Mouse (Mus musculus): Measurements from ENCODE around the gene Nek8. TPM values are rescaled to one million over a fixed set of nuclear protein-coding genes. Genes with fewer than 3 reads are reported as not detected.

Gene Nek8
- total and polyA plus RNA-seq, 3 experiments, result 7.1 to 8.3 (median 7.4) TPM

DNA sequence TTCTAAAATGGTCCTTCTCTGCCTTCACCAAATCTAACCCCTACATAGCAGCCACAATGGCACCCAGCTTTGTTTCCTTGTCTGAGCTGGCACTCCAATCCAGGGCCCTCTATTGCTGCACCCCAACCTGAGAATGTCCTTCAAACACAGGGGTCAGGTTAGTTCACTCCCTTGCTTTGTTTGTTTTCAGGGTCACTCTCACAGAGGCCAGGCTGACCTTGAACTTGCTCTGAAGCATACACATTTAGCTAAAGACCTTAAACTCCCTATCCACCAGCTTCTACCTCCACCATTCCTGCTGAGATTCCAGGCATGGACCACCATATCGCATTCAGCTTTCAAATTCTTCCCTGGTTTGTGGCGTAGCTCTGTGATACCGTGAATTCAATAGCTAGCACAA lies 2.0 kb downstream of the Nek8 start:
- Histone ChIP-seq H3K4me2 (ENCODE audit: insufficient read depth, low read depth, poor library complexity, severe bottlenecking) (no peak overlapping the region), H3K4me1 (ENCODE audit: control insufficient read depth in 1 of 2, insufficient read depth in 2 of 2) (peaks cover under 1 to 60% of the 10 kb centered on the region in 2 experiments), H3K36me3 (replicated peaks in 1 of 2; ENCODE audit: control insufficient read depth in 1 of 2, insufficient read depth in 1 of 2, low read length in 1 of 2) (peaks cover 3 to 32% of the 10 kb centered on the region in 2 experiments), H3K9me3 (replicated peaks; ENCODE audit: low read length) (peaks cover 2% of the 10 kb centered on the region), H3K27ac (ENCODE audit: insufficient read depth, low read depth) (no peak overlapping the region), H3K4me3 (replicated peaks in 1 of 3; ENCODE audit: low read depth in 2 of 3, low read length in 2 of 3, poor library complexity in 1 of 3) (no peak overlapping the region), H3K79me2 (replicated peaks; ENCODE audit: control insufficient read depth, extremely low read depth, insufficient read depth, poor library complexity, severe bottlenecking) (peaks cover 2% of the 10 kb centered on the region; the same call in 1 of the 2 replicates), H3K27me3 (replicated peaks) (no peaks in the 10 kb centered on the region), H3K9ac (ENCODE audit: insufficient read depth, low read depth) (no peak overlapping the region)
- no peak for DNase-seq (ENCODE audit: extremely low read depth)
- dilution Hi-C loops (cut with MboI; ENCODE audit: extremely low pct_ligation_motif_present, extremely low pct_unique_long_range_greater_than_20kb, low sequenced_read_pairs), result no loop called here
- in situ Hi-C loops (cut with MboI; ENCODE audit: low pct_ligation_motif_present, low pct_unique_long_range_greater_than_20kb, low sequenced_read_pairs), result loop anchor here (10.0 kb wide), 1 partner anchor 150 kb away; no protein-coding TSS in a partner anchor
- no peak for TF ChIP-seq JUN (IDR thresholded peaks at IDR 0.05; ENCODE audit: insufficient read depth, low read depth, low read length)
- TF ChIP-seq NELFE (IDR thresholded peaks at IDR 0.05; ENCODE audit: low read depth, low read length), result no peak

DNA sequence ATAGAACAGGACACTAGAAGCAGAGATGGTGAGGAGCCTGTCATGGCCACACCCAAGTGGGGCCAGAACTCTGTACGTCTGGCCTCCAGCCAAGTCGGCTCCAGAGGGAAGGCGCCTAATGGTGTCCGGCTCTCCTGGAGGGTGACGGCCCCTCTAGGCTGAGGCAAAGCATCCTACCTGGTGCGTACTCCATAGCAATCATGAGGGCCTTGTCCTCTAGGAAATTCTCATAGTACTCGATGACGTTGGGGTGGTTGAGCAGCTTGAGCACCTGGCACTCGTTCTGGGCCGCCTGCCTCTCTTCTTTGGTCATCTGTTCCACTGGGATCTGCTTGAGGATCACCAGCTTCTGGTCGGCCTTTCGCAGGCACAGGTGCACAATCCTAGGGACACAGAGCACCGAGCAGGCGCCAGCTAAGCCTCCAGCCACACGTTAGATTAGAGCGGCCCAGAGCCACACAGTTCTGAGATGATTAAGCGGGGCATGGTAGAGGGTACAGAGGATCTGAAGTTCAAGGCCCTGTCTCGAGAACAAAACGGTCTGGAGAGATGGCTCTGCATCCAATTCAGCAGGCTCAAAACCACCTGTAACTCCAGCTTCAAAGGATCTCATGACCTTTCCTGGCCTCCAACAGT lies 3.6 kb downstream of the Nek8 start:
- DNase-seq (ENCODE audit: extremely low read depth), result no peak
- H3K4me3 ChIP-seq (replicated peaks in 1 of 3; ENCODE audit: low read depth in 2 of 3, low read length in 2 of 3, poor library complexity in 1 of 3), result no peak overlapping the region
- dilution Hi-C loops (cut with MboI; ENCODE audit: extremely low pct_ligation_motif_present, extremely low pct_unique_long_range_greater_than_20kb, low sequenced_read_pairs) (no loop called here), in situ Hi-C loops (cut with MboI; ENCODE audit: low pct_ligation_motif_present, low pct_unique_long_range_greater_than_20kb, low sequenced_read_pairs) (loop anchor here (10.0 kb wide), 1 partner anchor 148 kb away; no protein-coding TSS in a partner anchor)
- peaks cover 0 to 24% of the 10 kb centered on the region in 2 experiments for H3K36me3 ChIP-seq (replicated peaks in 1 of 2; ENCODE audit: control insufficient read depth in 1 of 2, insufficient read depth in 1 of 2, low read length in 1 of 2)
- H3K79me2 ChIP-seq (replicated peaks; ENCODE audit: control insufficient read depth, extremely low read depth, insufficient read depth, poor library complexity, severe bottlenecking), result no peaks in the 10 kb centered on the region
- peaks cover 2% of the 10 kb centered on the region for H3K9me3 ChIP-seq (replicated peaks; ENCODE audit: low read length)
- no peak for TF ChIP-seq MAX (IDR thresholded peaks at IDR 0.05; ENCODE audit: low read length)
- TF ChIP-seq TBP (conservative IDR thresholded peaks at IDR 0.05; ENCODE audit: low read depth, low read length), result no peak
- no peak overlapping the region for H3K4me2 ChIP-seq (ENCODE audit: insufficient read depth, low read depth, poor library complexity, severe bottlenecking)
- no peak overlapping the region for H3K9ac ChIP-seq (ENCODE audit: insufficient read depth, low read depth)
- no peak overlapping the region for H3K27ac ChIP-seq (ENCODE audit: insufficient read depth, low read depth)
- no peaks in the 10 kb centered on the region for H3K27me3 ChIP-seq (replicated peaks)
- peaks cover 7 to 69% of the 10 kb centered on the region in 2 experiments for H3K4me1 ChIP-seq (ENCODE audit: control insufficient read depth in 1 of 2, insufficient read depth in 2 of 2)

DNA sequence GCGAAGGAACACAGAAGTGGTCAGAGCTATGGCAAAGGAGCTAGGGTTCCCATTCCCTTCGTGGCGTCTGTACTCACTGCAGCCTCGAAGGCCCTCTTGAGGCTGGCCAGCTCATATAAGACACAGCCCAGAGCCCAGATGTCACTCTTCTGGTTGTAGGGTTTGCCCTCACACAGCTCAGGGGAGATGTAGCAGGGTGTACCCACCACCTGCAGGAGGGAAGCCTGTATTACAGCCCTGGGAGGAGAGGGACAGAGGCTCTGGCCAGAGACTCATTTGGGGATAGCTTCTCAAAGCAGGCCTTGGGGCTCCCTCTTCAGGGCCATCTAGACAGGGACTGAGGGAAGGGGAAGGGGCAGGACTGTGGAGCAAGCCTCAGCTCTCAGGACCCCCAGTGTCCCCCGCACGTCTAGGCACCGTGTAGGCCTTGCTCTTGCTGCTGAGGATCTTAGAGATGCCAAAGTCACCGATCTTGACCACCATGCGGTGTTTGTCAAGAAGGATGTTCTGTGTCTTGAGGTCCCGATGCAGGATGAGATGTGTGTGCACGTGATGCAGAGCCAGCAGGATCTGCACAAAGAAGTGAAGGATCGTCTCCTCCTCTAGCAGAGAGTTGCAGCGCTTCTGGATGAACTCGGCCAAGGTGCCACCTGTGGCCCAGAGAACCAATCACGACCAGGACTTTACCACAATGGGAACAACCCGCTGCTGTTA lies 4.3 kb downstream of the Nek8 start:
- H3K27ac ChIP-seq (ENCODE audit: insufficient read depth, low read depth), result no peak overlapping the region
- H3K4me3 ChIP-seq (replicated peaks in 1 of 3; ENCODE audit: low read depth in 2 of 3, low read length in 2 of 3, poor library complexity in 1 of 3), result no peak overlapping the region
- no peak overlapping the region for H3K4me2 ChIP-seq (ENCODE audit: insufficient read depth, low read depth, poor library complexity, severe bottlenecking)
- no peak overlapping the region for H3K9ac ChIP-seq (ENCODE audit: insufficient read depth, low read depth)
- peaks cover 0 to 31% of the 10 kb centered on the region in 2 experiments for H3K36me3 ChIP-seq (replicated peaks in 1 of 2; ENCODE audit: control insufficient read depth in 1 of 2, insufficient read depth in 1 of 2, low read length in 1 of 2)
- in situ Hi-C loops (cut with MboI; ENCODE audit: low pct_ligation_motif_present, low pct_unique_long_range_greater_than_20kb, low sequenced_read_pairs) (loop anchor here (10.0 kb wide), 1 partner anchor 147 kb away; no protein-coding TSS in a partner anchor), dilution Hi-C loops (cut with MboI; ENCODE audit: extremely low pct_ligation_motif_present, extremely low pct_unique_long_range_greater_than_20kb, low sequenced_read_pairs) (no loop called here)
- no peaks in the 10 kb centered on the region for H3K27me3 ChIP-seq (replicated peaks)
- peak; percentile 70 for DNase-seq (ENCODE audit: extremely low read depth)
- H3K4me1 ChIP-seq (ENCODE audit: control insufficient read depth in 1 of 2, insufficient read depth in 2 of 2), result peaks cover 7 to 67% of the 10 kb centered on the region in 2 experiments
- peaks cover 2% of the 10 kb centered on the region for H3K9me3 ChIP-seq (replicated peaks; ENCODE audit: low read length)
- TF ChIP-seq GABPA (IDR thresholded peaks at IDR 0.05; ENCODE audit: insufficient replicate concordance, low read depth, low read length) (no peak), IRF4 (IDR thresholded peaks at IDR 0.05; ENCODE audit: low read depth, low read length) (no peak; the same call in 1 of the 2 replicates), UBTF (IDR thresholded peaks at IDR 0.05; ENCODE audit: low read depth, low read length) (no peak), TCF12 (IDR thresholded peaks at IDR 0.05; ENCODE audit: low read depth, low read length) (0 out of 2 replicates have a peak, but pooled peaks have one; percentile 28), SMC3 (IDR thresholded peaks at IDR 0.05; ENCODE audit: low read depth, low read length) (peak; percentile 83), MAZ (IDR thresholded peaks at IDR 0.05; ENCODE audit: low read depth, low read length) (0 out of 2 replicates have a peak, but pooled peaks have one; percentile 19), RAD21 (IDR thresholded peaks at IDR 0.05; ENCODE audit: low read depth, low read length) (peak; percentile 80), MEF2A (IDR thresholded peaks at IDR 0.05; ENCODE audit: borderline replicate concordance, low read depth, low read length) (no peak), PAX5 (IDR thresholded peaks at IDR 0.05; ENCODE audit: low read length) (no peak), CTCF (conservative IDR thresholded peaks at IDR 0.05 in 1 of 2, IDR thresholded peaks at IDR 0.05 in 1 of 2; ENCODE audit: low read depth in 2 of 2, low read length in 2 of 2) (peak in 1 of 2 experiments; percentile 91; a peak in 2 of 4 replicates), ZKSCAN1 (IDR thresholded peaks at IDR 0.05; ENCODE audit: borderline replicate concordance, low read depth, low read length) (no peak), USF2 (conservative IDR thresholded peaks at IDR 0.05; ENCODE audit: low read depth, low read length) (no peak), BHLHE40 (IDR thresholded peaks at IDR 0.05; ENCODE audit: low read depth, low read length) (no peak), POLR2AphosphoS2 (IDR thresholded peaks at IDR 0.05; ENCODE audit: low read depth, low read length) (no peak), MAFK (IDR thresholded peaks at IDR 0.05; ENCODE audit: insufficient replicate concordance, low read length) (no peak), HCFC1 (IDR thresholded peaks at IDR 0.05; ENCODE audit: low read depth, low read length) (0 out of 2 replicates have a peak, but pooled peaks have one; percentile 13), RCOR1 (conservative IDR thresholded peaks at IDR 0.05; ENCODE audit: low read depth, low read length) (no peak), MYC (IDR thresholded peaks at IDR 0.05; ENCODE audit: low read depth, low read length) (no peak)
- H3K79me2 ChIP-seq (replicated peaks; ENCODE audit: control insufficient read depth, extremely low read depth, insufficient read depth, poor library complexity, severe bottlenecking), result no peaks in the 10 kb centered on the region

Data from CH12.LX (cell line).